In the genomic region with DNA sequence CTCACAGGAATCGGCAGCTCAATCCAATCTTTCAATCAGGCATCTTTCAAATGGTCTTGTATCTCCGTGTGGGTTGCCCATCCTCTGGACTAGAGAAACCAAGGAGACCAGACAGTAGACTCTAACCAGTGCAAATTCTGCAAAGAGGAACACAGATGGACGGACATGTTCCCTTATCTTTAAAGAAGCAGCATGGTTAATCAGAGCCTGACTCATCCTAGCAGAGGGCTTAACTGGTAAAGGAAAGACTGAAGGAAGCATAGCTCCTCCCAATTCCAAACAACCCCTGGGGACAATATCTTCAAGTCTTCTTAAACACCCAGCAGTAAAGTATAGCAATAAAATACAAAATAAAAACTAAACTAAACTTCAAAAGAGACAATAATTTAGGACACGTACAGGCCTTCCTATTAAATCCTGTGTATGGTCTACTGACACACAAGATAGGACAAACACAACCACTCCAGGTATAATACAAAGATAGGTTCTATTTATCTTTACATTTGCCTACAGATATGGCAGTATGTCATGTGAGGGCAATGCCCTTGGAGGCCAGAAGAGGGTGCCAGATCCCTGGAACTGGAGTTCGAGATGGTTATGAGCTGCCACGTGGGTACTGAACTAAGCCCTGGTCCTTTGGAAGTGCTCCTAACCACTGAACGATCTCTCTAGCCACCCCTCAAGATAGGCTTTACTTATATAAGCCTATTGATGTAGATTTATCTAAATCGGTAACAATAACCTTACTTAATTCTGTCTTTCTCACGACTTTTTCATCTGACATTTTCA, we compare ENCODE assay signal across 12 mouse cellular contexts. TPM values are rescaled to one million over a fixed set of nuclear protein-coding genes. Genes with fewer than 3 reads are reported as not detected.
DNase-seq lines count a peak whose midpoint lies in the region; ATAC-seq and TF ChIP-seq lines count a peak whose summit lies in the region.
"Had no signal": no experiment of that assay in that cellular context is flagged by ENCODE, and none has a peak within 500 bp of the region (broad histone marks: within the 10 kb centered on the region; RNA-seq: fewer than 3 reads in every experiment).

No protein-coding gene starts in this region.

- no peak overlapping the region for H3K9ac ChIP-seq in forebrain, embryonic 11.5 days (ENCODE audit: low read length)
- H3K9ac ChIP-seq in lung, embryonic 14.5 days = no peak overlapping the region
- no peak overlapping the region for H3K9ac ChIP-seq in stomach, postnatal 0 days (ENCODE audit: low read length)

- H3K27ac ChIP-seq in forebrain, embryonic 10.5 days = 0 out of 2 replicates have a peak overlapping the region, but pooled peaks have one; percentile 80
- no peak overlapping the region for H3K27ac ChIP-seq in forebrain, embryonic 11.5 days (ENCODE audit: low read depth, low read length)
- H3K27ac ChIP-seq in lung, embryonic 14.5 days (ENCODE audit: low read depth) = no peak overlapping the region
- no peak overlapping the region for H3K27ac ChIP-seq in stomach, postnatal 0 days (replicated peaks)
- H3K27ac ChIP-seq: limb, embryonic 10.5 days had no signal

- no peak for TF ChIP-seq EP300 in stomach, postnatal 0 days (optimal IDR thresholded peaks at IDR 0.05)

- peaks cover 23% of the 10 kb centered on the region for H3K4me1 ChIP-seq in forebrain, embryonic 10.5 days
- H3K4me1 ChIP-seq in forebrain, embryonic 11.5 days (replicated peaks; ENCODE audit: control insufficient read depth, insufficient read depth, low read length) = no peaks in the 10 kb centered on the region
- H3K4me1 ChIP-seq in lung, embryonic 14.5 days (ENCODE audit: insufficient read depth) = no peaks in the 10 kb centered on the region
- no peaks in the 10 kb centered on the region for H3K4me1 ChIP-seq in stomach, postnatal 0 days (replicated peaks; ENCODE audit: control insufficient read depth, insufficient read depth)

- no peak for ATAC-seq in forebrain, embryonic 11.5 days (replicated peaks; ENCODE audit: low FRiP score)
- ATAC-seq in lung, embryonic 14.5 days (ENCODE audit: insufficient read depth) = no peak
- no peak; the same call in 1 of the 2 replicates for ATAC-seq in stomach, postnatal 0 days (ENCODE audit: low FRiP score, low TSS enrichment)

- intact Hi-C loops in left cerebral cortex, postnatal 25 days (cut with DNase I) = no loop called here

- DNase-seq in forebrain, embryonic 10.5 days (ENCODE audit: extremely low spot score, low spot score) = no peak
- DNase-seq in forebrain, embryonic 11.5 days (ENCODE audit: low spot score) = no peak
- peak; percentile 40 for DNase-seq in lung, embryonic 14.5 days
- DNase-seq in lung, postnatal 4 days = no peak
- peak; percentile 32 for DNase-seq in c-Kit-positive CD71-positive TER-119-negative erythroid progenitor cells, embryonic 14.5 days (ENCODE audit: low read depth)
- no peak for DNase-seq in stomach, postnatal 0 days (ENCODE audit: low spot score)
- DNase-seq in right cerebral cortex, adult 18-20 months = no peak
- no peak for DNase-seq in left cerebral cortex, postnatal 25 days (ENCODE audit: low spot score in 2 of 2)
- DNase-seq: cerebellum, adult 9-11 months; gastrocnemius, postnatal 10 days had no signal

- H3K27me3 ChIP-seq in forebrain, embryonic 10.5 days (ENCODE audit: poor library complexity, severe bottlenecking) = no peaks in the 10 kb centered on the region
- H3K27me3 ChIP-seq in forebrain, embryonic 11.5 days (ENCODE audit: control insufficient read depth, insufficient read depth, low read length) = no peaks in the 10 kb centered on the region
- no peaks in the 10 kb centered on the region for H3K27me3 ChIP-seq in lung, embryonic 14.5 days (ENCODE audit: insufficient read depth, low read length)
- H3K27me3 ChIP-seq in stomach, postnatal 0 days (ENCODE audit: control insufficient read depth, insufficient read depth, low read length) = no peaks in the 10 kb centered on the region

- no peaks in the 10 kb centered on the region for H3K9me3 ChIP-seq in forebrain, embryonic 10.5 days
- no peaks in the 10 kb centered on the region for H3K9me3 ChIP-seq in forebrain, embryonic 11.5 days (ENCODE audit: control insufficient read depth, low read length)
- H3K9me3 ChIP-seq in lung, embryonic 14.5 days (ENCODE audit: low read depth, low read length) = no peaks in the 10 kb centered on the region
- H3K9me3 ChIP-seq in stomach, postnatal 0 days (ENCODE audit: control insufficient read depth, low read length) = no peaks in the 10 kb centered on the region
- H3K9me3 ChIP-seq: limb, embryonic 10.5 days had no signal

- WGBS in forebrain, embryonic 10.5 days = 80% methylated on average over 9 of the region's 9 CpGs
- 83% methylated on average over 9 of the region's 9 CpGs for WGBS in forebrain, embryonic 11.5 days
- 68% methylated on average over 9 of the region's 9 CpGs for WGBS in lung, embryonic 14.5 days
- 75% methylated on average over 9 of the region's 9 CpGs for WGBS in stomach, postnatal 0 days

- H3K4me2 ChIP-seq in forebrain, embryonic 11.5 days (ENCODE audit: low read depth, low read length, severe bottlenecking) = no peak overlapping the region
- no peak overlapping the region for H3K4me2 ChIP-seq in lung, embryonic 14.5 days
- no peak overlapping the region for H3K4me2 ChIP-seq in stomach, postnatal 0 days (replicated peaks; ENCODE audit: low read depth)

- peak; percentile 52 for TF ChIP-seq CTCF in lung, embryonic 14.5 days (IDR thresholded peaks at IDR 0.05; ENCODE audit: low read depth)
- peak; percentile 56 for TF ChIP-seq CTCF in stomach, postnatal 0 days (IDR thresholded peaks at IDR 0.05; ENCODE audit: low read depth)

- no peak overlapping the region for H3K4me3 ChIP-seq in forebrain, embryonic 10.5 days
- H3K4me3 ChIP-seq in forebrain, embryonic 11.5 days (ENCODE audit: low read depth, low read length) = no peak overlapping the region
- H3K4me3 ChIP-seq in lung, embryonic 14.5 days (ENCODE audit: low read depth, low read length) = no peak overlapping the region
- no peak overlapping the region for H3K4me3 ChIP-seq in stomach, postnatal 0 days (ENCODE audit: low read depth, low read length)
- H3K4me3 ChIP-seq: limb, embryonic 10.5 days; myocyte had no signal

- no peaks in the 10 kb centered on the region for H3K36me3 ChIP-seq in forebrain, embryonic 10.5 days (replicated peaks)
- no peaks in the 10 kb centered on the region for H3K36me3 ChIP-seq in forebrain, embryonic 11.5 days (ENCODE audit: control insufficient read depth, insufficient read depth, low read length)
- no peaks in the 10 kb centered on the region for H3K36me3 ChIP-seq in lung, embryonic 14.5 days (ENCODE audit: insufficient read depth)
- H3K36me3 ChIP-seq in stomach, postnatal 0 days (ENCODE audit: control insufficient read depth, insufficient read depth, low read length) = no peaks in the 10 kb centered on the region
- H3K36me3 ChIP-seq: limb, embryonic 10.5 days had no signal

RNA-seq across cellular contexts. Expression of gene Ndufs6, which starts 17.0 kb away (rescaled TPM):
- polyA plus RNA-seq in forebrain, embryonic 10.5 days (2016; fragmentation: Nextera tagmentation; extraction: Ambion mirVana) = 383 and 405 TPM in 2 replicates
- polyA plus RNA-seq in forebrain, embryonic 11.5 days (2014; fragmentation: Nextera tagmentation; extraction: Ambion mirVana) = 327 and 340 TPM in 2 replicates
- polyA plus RNA-seq in lung, embryonic 14.5 days (2014; fragmentation: Nextera tagmentation; extraction: Ambion mirVana) = 391 and 409 TPM in 2 replicates
- polyA plus RNA-seq in stomach, postnatal 0 days (2015; fragmentation: Nextera tagmentation; extraction: Ambion mirVana) = 392 and 421 TPM in 2 replicates
- 100 to 1,000 TPM; 182 to 189 TPM for total RNA-seq in left cerebral cortex, postnatal 25 days (2021)

RNA-seq across cellular contexts. Expression of gene Mrpl36, which starts 17.0 kb away (rescaled TPM):
- 143 and 145 TPM in 2 replicates for polyA plus RNA-seq in forebrain, embryonic 10.5 days (2016; fragmentation: Nextera tagmentation; extraction: Ambion mirVana)
- 116 and 119 TPM in 2 replicates for polyA plus RNA-seq in forebrain, embryonic 11.5 days (2014; fragmentation: Nextera tagmentation; extraction: Ambion mirVana)
- 139 and 147 TPM in 2 replicates for polyA plus RNA-seq in lung, embryonic 14.5 days (2014; fragmentation: Nextera tagmentation; extraction: Ambion mirVana)
- 124 and 133 TPM in 2 replicates for polyA plus RNA-seq in stomach, postnatal 0 days (2015; fragmentation: Nextera tagmentation; extraction: Ambion mirVana)
- 10 to 100 TPM; 38.6 to 40.3 TPM for total RNA-seq in left cerebral cortex, postnatal 25 days (2021)

Comparison
In these comparisons a context has a peak if more than half of its experiments do, and no peak if none do; other contexts are left out.
1. DNase-seq: peak in lung, embryonic 14.5 days (single experiment) and c-Kit-positive CD71-positive TER-119-negative erythroid progenitor cells, embryonic 14.5 days (single experiment); none in forebrain, embryonic 10.5 days (single experiment), forebrain, embryonic 11.5 days (single experiment), lung, postnatal 4 days (0 of 2), stomach, postnatal 0 days (single experiment), right cerebral cortex, adult 18-20 months (single experiment) and left cerebral cortex, postnatal 25 days (0 of 2).